Mouse (Mus musculus): ENCODE data around the gene Fut8. TPM values are rescaled to one million over a fixed set of nuclear protein-coding genes. Genes with fewer than 3 reads are reported as not detected.

Gene Fut8
- polyA plus RNA-seq, 1 experiment = 13.8 TPM

- TF ChIP-seq CTCF (IDR thresholded peaks at IDR 0.05; ENCODE audit: control insufficient read depth, insufficient read depth, low read length) = no peak
- TF ChIP-seq POLR2A (IDR thresholded peaks at IDR 0.05; ENCODE audit: borderline replicate concordance, control insufficient read depth, low read depth, low read length) = no peak
- WGBS = 31% methylated on average over 7 of the region's 7 CpGs
- Histone ChIP-seq H3K4me3 (replicated peaks; ENCODE audit: control insufficient read depth, low read depth, low read length) (no peak overlapping the region), H3K27ac (ENCODE audit: control insufficient read depth, insufficient read depth, low read depth, low read length, poor library complexity) (no peak overlapping the region), H3K4me1 (ENCODE audit: control insufficient read depth, insufficient read depth, low read length) (no peaks in the 10 kb centered on the region; the same call in 1 of the 2 replicates)
These were observed 26.2 kb upstream of the Fut8 start for GRCm38 (mm10) chr12:77211695-77212208.

GRCm38 (mm10) chr12:77213896-77214564 lies 23.9 kb upstream of the Fut8 start:
- Histone ChIP-seq H3K27ac (ENCODE audit: control insufficient read depth, insufficient read depth, low read depth, low read length, poor library complexity) (no peak overlapping the region), H3K4me1 (ENCODE audit: control insufficient read depth, insufficient read depth, low read length) (no peaks in the 10 kb centered on the region; the same call in 1 of the 2 replicates), H3K4me3 (replicated peaks; ENCODE audit: control insufficient read depth, low read depth, low read length) (no peak overlapping the region)
- 77% methylated on average over 6 of the region's 6 CpGs for WGBS
- no peak for TF ChIP-seq CTCF (IDR thresholded peaks at IDR 0.05; ENCODE audit: control insufficient read depth, insufficient read depth, low read length)
- no peak for TF ChIP-seq POLR2A (IDR thresholded peaks at IDR 0.05; ENCODE audit: borderline replicate concordance, control insufficient read depth, low read depth, low read length)

DNA sequence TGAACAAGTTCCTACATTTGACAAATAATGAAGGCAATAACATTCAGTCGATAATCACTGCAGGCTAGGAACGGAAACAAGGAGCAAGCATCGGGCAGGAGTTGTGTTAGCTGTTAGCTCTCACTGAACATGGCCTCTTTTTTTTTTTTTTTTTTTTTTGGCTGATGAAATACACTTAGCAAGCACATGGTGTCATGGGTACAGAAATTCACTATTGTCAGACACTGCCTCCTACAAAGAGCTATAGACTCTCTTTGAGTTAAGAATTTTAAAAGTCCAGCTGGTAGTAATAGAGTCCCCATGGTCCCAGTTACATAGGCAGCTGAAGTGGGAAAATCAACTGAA lies 23.4 kb upstream of the Fut8 start:
- Histone ChIP-seq H3K4me3 (replicated peaks; ENCODE audit: control insufficient read depth, low read depth, low read length) (no peak overlapping the region), H3K4me1 (ENCODE audit: control insufficient read depth, insufficient read depth, low read length) (no peaks in the 10 kb centered on the region; the same call in 1 of the 2 replicates), H3K27ac (ENCODE audit: control insufficient read depth, insufficient read depth, low read depth, low read length, poor library complexity) (no peak overlapping the region)
- TF ChIP-seq POLR2A (IDR thresholded peaks at IDR 0.05; ENCODE audit: borderline replicate concordance, control insufficient read depth, low read depth, low read length) (no peak), CTCF (IDR thresholded peaks at IDR 0.05; ENCODE audit: control insufficient read depth, insufficient read depth, low read length) (no peak)
- 81% methylated on average over 3 of the region's 3 CpGs for WGBS

DNA sequence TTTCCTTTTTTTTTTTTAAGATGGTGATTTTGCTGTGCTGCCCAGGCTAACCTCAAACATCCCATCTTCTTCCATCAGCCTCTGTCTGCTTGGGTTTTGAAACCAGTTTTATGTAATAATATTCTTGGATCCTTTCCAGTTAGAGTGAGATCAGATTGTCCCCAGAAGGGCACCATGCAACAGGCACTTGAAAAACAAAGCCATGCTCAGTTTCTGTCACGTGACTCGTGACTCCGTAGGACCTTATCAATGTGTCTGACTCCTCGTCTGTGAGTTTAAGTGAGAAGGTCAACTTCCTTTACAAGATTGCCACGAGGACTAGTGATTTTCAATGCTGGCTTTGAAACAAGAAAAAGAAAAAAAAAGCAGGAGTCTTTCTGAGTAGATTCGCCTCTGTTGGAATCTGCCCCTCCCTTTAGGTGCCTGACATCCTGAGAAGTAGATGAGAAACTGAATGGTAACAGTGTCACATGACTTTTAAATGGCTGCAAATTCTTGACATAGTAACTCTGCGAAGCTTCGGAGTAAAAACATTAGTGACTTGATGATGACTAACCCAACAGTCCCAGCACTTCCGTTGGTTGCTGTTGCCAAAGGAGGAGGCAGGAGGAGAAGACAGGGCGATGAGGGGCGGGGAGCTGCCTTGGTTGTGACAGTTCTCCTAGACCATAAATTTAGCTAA lies 21.3 kb upstream of the Fut8 start:
- TF ChIP-seq CTCF (IDR thresholded peaks at IDR 0.05; ENCODE audit: control insufficient read depth, insufficient read depth, low read length) (no peak), POLR2A (IDR thresholded peaks at IDR 0.05; ENCODE audit: borderline replicate concordance, control insufficient read depth, low read depth, low read length) (no peak)
- Histone ChIP-seq H3K27ac (ENCODE audit: control insufficient read depth, insufficient read depth, low read depth, low read length, poor library complexity) (no peak overlapping the region), H3K4me3 (replicated peaks; ENCODE audit: control insufficient read depth, low read depth, low read length) (no peak overlapping the region), H3K4me1 (ENCODE audit: control insufficient read depth, insufficient read depth, low read length) (no peaks in the 10 kb centered on the region; the same call in 1 of the 2 replicates)
- 30% methylated on average over 11 of the region's 11 CpGs for WGBS

DNA sequence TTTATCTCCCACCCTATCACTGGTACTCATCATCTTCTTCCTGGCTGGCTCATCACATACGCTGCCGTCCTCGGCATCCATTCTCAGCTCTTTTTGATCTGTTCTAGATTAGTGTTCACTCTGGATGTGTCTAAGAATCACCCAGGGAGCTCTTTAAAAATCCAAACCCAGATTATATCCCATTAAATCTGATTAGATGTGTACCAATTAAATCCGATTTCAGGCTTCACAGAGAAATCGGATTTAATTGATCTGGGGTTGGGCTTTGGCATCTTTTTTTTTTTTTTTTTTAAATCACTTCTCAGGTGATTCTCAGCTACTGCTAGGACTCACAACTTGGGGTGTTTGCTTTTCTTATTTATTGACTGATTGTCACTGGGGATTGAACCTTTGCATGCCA lies 17.3 kb upstream of the Fut8 start:
- Histone ChIP-seq H3K27ac (ENCODE audit: control insufficient read depth, insufficient read depth, low read depth, low read length, poor library complexity) (no peak overlapping the region), H3K4me1 (ENCODE audit: control insufficient read depth, insufficient read depth, low read length) (no peaks in the 10 kb centered on the region; the same call in 1 of the 2 replicates), H3K4me3 (replicated peaks; ENCODE audit: control insufficient read depth, low read depth, low read length) (no peak overlapping the region)
- TF ChIP-seq CTCF (IDR thresholded peaks at IDR 0.05; ENCODE audit: control insufficient read depth, insufficient read depth, low read length) = no peak
- 82% methylated on average over 5 of the region's 5 CpGs for WGBS

DNA sequence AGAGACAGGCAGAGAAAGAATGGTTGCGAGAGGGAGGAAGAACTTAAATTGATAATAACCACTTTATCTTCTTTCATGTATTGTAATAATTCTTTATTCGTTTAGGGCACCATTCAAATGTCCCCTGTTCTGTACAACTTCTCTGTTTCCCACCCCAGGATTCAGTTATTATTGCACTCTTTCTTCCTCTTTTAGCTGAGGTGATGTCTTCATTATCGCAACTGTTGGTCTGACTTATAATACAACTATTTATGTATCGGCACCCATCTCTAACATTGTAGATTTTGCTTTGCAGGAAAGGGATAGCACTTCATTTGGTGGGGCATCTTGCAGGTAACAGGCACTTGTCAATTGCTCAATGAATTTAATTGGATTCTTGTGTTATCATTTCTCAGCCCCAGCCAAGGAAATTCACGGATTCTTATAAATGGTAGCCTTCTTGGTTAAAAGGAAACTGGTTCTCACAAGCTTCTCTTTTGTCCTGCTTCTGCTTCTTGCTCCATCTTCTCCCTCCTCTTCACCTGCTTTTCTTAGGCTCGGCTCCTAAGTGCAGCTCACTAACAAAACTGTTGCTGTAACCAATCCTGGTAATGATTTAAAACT lies 15.6 kb upstream of the Fut8 start:
- Histone ChIP-seq H3K27ac (ENCODE audit: control insufficient read depth, insufficient read depth, low read depth, low read length, poor library complexity) (no peak overlapping the region), H3K4me3 (replicated peaks; ENCODE audit: control insufficient read depth, low read depth, low read length) (no peak overlapping the region), H3K4me1 (ENCODE audit: control insufficient read depth, insufficient read depth, low read length) (no peaks in the 10 kb centered on the region; the same call in 1 of the 2 replicates)
- TF ChIP-seq CTCF (IDR thresholded peaks at IDR 0.05; ENCODE audit: control insufficient read depth, insufficient read depth, low read length) (no peak), POLR2A (IDR thresholded peaks at IDR 0.05; ENCODE audit: borderline replicate concordance, control insufficient read depth, low read depth, low read length) (no peak)
- 34% methylated on average over 6 of the region's 6 CpGs for WGBS

GRCm38 (mm10) chr12:77223595-77223994 lies 14.3 kb upstream of the Fut8 start:
- TF ChIP-seq POLR2A (IDR thresholded peaks at IDR 0.05; ENCODE audit: borderline replicate concordance, control insufficient read depth, low read depth, low read length) (no peak), CTCF (IDR thresholded peaks at IDR 0.05; ENCODE audit: control insufficient read depth, insufficient read depth, low read length) (no peak)
- no peak overlapping the region for H3K4me3 ChIP-seq (replicated peaks; ENCODE audit: control insufficient read depth, low read depth, low read length)
- no peak overlapping the region for H3K27ac ChIP-seq (ENCODE audit: control insufficient read depth, insufficient read depth, low read depth, low read length, poor library complexity)
- WGBS = 76% methylated on average over 3 of the region's 3 CpGs
- no peaks in the 10 kb centered on the region; the same call in 1 of the 2 replicates for H3K4me1 ChIP-seq (ENCODE audit: control insufficient read depth, insufficient read depth, low read length)

- no peak overlapping the region for H3K27ac ChIP-seq (ENCODE audit: control insufficient read depth, insufficient read depth, low read depth, low read length, poor library complexity)
- TF ChIP-seq POLR2A (IDR thresholded peaks at IDR 0.05; ENCODE audit: borderline replicate concordance, control insufficient read depth, low read depth, low read length) = no peak
- no peak for TF ChIP-seq CTCF (IDR thresholded peaks at IDR 0.05; ENCODE audit: control insufficient read depth, insufficient read depth, low read length)
- WGBS = 88% methylated on average over 4 of the region's 4 CpGs
These were observed 13.8 kb upstream of the Fut8 start for GRCm38 (mm10) chr12:77224121-77224520.

More at GRCm38 (mm10) chr12:77224121-77224520, 13.8 kb upstream of the Fut8 start:
- no peak overlapping the region for H3K4me3 ChIP-seq (replicated peaks; ENCODE audit: control insufficient read depth, low read depth, low read length)
- no peaks in the 10 kb centered on the region; the same call in 1 of the 2 replicates for H3K4me1 ChIP-seq (ENCODE audit: control insufficient read depth, insufficient read depth, low read length)

All from bone marrow, adult 2 months (tissue).